Mouse (Mus musculus): ENCODE results near the gene Chek2.

DNA sequence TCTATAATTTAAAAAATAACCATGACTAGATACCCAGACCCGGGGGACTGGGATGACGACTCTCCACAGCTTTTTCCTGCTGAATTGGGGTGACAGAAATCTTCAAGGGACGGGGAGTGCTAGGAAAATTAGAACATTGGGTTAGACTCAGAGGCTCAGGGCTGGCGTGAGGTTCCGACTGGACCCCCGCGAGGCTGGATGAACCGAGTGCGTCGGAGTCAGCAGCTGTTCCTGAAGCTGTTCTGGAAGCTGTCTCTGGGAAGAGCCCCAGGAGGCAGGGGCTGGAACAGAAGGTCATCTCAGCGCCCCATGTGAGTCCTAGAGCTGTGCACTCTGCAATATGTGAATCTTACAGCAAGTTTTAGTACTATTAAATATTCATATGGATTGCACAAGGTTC is 75.1 kb downstream of the Chek2 start:
- TF ChIP-seq CTCF (IDR thresholded peaks at IDR 0.05; ENCODE audit: low read depth) (no peak), EP300 (optimal IDR thresholded peaks at IDR 0.05) (no peak)

Measured in stomach, postnatal 0 days (tissue).